In the genomic region with DNA sequence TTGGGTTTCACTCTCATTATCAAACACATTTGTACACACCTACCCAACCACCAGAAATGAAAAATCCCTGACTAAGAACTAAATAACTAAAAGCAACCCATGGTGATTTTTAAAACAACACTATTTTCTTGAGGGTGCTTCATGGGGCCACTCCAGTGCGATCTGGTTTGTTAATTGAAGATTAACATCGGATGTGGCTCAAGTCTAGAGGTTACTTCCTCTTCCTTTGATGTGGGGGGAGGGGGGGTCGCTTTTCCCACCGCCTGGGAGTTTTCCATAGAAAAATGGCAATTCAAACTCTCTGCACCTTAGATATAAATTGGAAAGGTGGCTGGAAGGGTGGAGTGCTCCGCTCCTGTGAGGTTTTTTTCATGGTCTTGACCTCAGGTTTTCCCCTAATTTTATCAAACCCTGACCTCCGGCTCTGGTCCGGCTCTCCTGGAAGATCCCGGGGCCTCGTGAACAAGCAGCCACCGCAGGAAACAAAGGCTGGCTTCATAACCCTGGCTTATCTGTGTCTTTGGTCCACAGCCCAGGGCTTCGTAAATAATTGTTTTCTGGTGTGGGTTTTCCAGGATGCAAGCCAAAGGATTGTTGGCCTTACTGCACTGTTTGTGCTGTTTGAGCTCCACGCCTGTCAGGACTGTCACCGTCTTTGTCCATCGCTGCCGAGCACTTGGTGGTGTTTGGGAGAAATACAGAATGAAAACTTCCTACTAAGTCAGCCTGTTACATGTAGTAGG, we compare ENCODE assay signal across 8 mouse cellular contexts. TPM values are rescaled to one million over a fixed set of nuclear protein-coding genes. Genes with fewer than 3 reads are reported as not detected.
DNase-seq lines count a peak whose midpoint lies in the region; ATAC-seq and TF ChIP-seq lines count a peak whose summit lies in the region.
"Had no signal": no experiment of that assay in that cellular context is flagged by ENCODE, and none has a peak within 500 bp of the region (broad histone marks: within the 10 kb centered on the region; RNA-seq: fewer than 3 reads in every experiment).

No protein-coding gene starts in this region.

- no peak overlapping the region for H3K4me2 ChIP-seq in embryonic facial prominence, embryonic 13.5 days
- H3K4me2 ChIP-seq in hindbrain, embryonic 11.5 days (replicated peaks; ENCODE audit: low read depth, low read length): no peak overlapping the region
- peak overlapping the region; percentile 46 for H3K4me2 ChIP-seq in liver, embryonic 11.5 days
- H3K4me2 ChIP-seq in neural tube, embryonic 15.5 days: no peak overlapping the region

- no peak overlapping the region for H3K4me3 ChIP-seq in ES-Bruce4 (ENCODE audit: low read depth, low read length)
- no peak overlapping the region for H3K4me3 ChIP-seq in embryonic facial prominence, embryonic 13.5 days
- H3K4me3 ChIP-seq in hindbrain, embryonic 11.5 days (ENCODE audit: low read depth, low read length): no peak overlapping the region
- H3K4me3 ChIP-seq in liver, embryonic 11.5 days (ENCODE audit: low read depth, low read length): no peak overlapping the region
- no peak overlapping the region for H3K4me3 ChIP-seq in neural tube, embryonic 15.5 days (replicated peaks)

- TF ChIP-seq EP300 in ES-Bruce4 (IDR thresholded peaks at IDR 0.05; ENCODE audit: insufficient read depth, low read depth, low read length): no peak

- peak; percentile 78 for DNase-seq in MN1 (ENCODE audit: low spot score)
- peak; percentile 44 for DNase-seq in hindbrain, embryonic 11.5 days (ENCODE audit: low spot score)
- peak; percentile 42 for DNase-seq in liver, embryonic 11.5 days (ENCODE audit: low spot score)
- DNase-seq in right cerebral cortex, postnatal 36 days (ENCODE audit: low spot score in 2 of 2): no peak

- no peaks in the 10 kb centered on the region for H3K36me3 ChIP-seq in ES-Bruce4 (ENCODE audit: control insufficient read depth, insufficient read depth, low read length, poor library complexity, severe bottlenecking)
- H3K36me3 ChIP-seq in embryonic facial prominence, embryonic 13.5 days: no peaks in the 10 kb centered on the region
- no peaks in the 10 kb centered on the region for H3K36me3 ChIP-seq in hindbrain, embryonic 11.5 days (ENCODE audit: control insufficient read depth, insufficient read depth, low read length)
- no peaks in the 10 kb centered on the region for H3K36me3 ChIP-seq in liver, embryonic 11.5 days (ENCODE audit: control insufficient read depth, insufficient read depth, low read length)
- H3K36me3 ChIP-seq in neural tube, embryonic 15.5 days: no peaks in the 10 kb centered on the region

- no peak overlapping the region for H3K27ac ChIP-seq in ES-Bruce4 (ENCODE audit: insufficient read depth, low read length)
- 0 out of 2 replicates have a peak overlapping the region, but pooled peaks have one; percentile 48 for H3K27ac ChIP-seq in embryonic facial prominence, embryonic 13.5 days
- peak overlapping the region; percentile 86 for H3K27ac ChIP-seq in hindbrain, embryonic 11.5 days (ENCODE audit: low read depth, low read length)
- no peak overlapping the region; the same call in 1 of the 2 replicates for H3K27ac ChIP-seq in liver, embryonic 11.5 days (ENCODE audit: low read depth, low read length)
- 0 out of 2 replicates have a peak overlapping the region, but pooled peaks have one; percentile 0 for H3K27ac ChIP-seq in neural tube, embryonic 15.5 days (replicated peaks)
- H3K27ac ChIP-seq: macrophage had no signal

- H3K27me3 ChIP-seq in ES-Bruce4 (ENCODE audit: control insufficient read depth, insufficient read depth, low read length, poor library complexity, severe bottlenecking): no peaks in the 10 kb centered on the region
- no peaks in the 10 kb centered on the region for H3K27me3 ChIP-seq in embryonic facial prominence, embryonic 13.5 days
- no peaks in the 10 kb centered on the region for H3K27me3 ChIP-seq in hindbrain, embryonic 11.5 days (ENCODE audit: control insufficient read depth, insufficient read depth, low read length)
- no peaks in the 10 kb centered on the region for H3K27me3 ChIP-seq in liver, embryonic 11.5 days (replicated peaks; ENCODE audit: control insufficient read depth, insufficient read depth, low read length)
- H3K27me3 ChIP-seq in neural tube, embryonic 15.5 days (replicated peaks): no peaks in the 10 kb centered on the region

- ATAC-seq in embryonic facial prominence, embryonic 13.5 days (ENCODE audit: insufficient number of reproducible peaks, insufficient read depth, low FRiP score, low TSS enrichment, low read depth): no peak
- ATAC-seq in hindbrain, embryonic 11.5 days (ENCODE audit: low FRiP score): no peak
- no peak for ATAC-seq in liver, embryonic 11.5 days (replicated peaks; ENCODE audit: low FRiP score)
- no peak for ATAC-seq in neural tube, embryonic 15.5 days (ENCODE audit: low FRiP score)

- WGBS in embryonic facial prominence, embryonic 13.5 days: 18% methylated on average over 15 of the region's 15 CpGs
- 16% methylated on average over 15 of the region's 15 CpGs for WGBS in hindbrain, embryonic 11.5 days
- 19% methylated on average over 15 of the region's 15 CpGs for WGBS in liver, embryonic 11.5 days
- WGBS in neural tube, embryonic 15.5 days: 26% methylated on average over 15 of the region's 15 CpGs

- no peak for TF ChIP-seq POLR2A in ES-Bruce4 (IDR thresholded peaks at IDR 0.05; ENCODE audit: insufficient read depth, low read length)

- no peaks in the 10 kb centered on the region for H3K9me3 ChIP-seq in ES-Bruce4 (replicated peaks; ENCODE audit: control insufficient read depth, insufficient read depth, low read length, poor library complexity, severe bottlenecking)
- no peaks in the 10 kb centered on the region for H3K9me3 ChIP-seq in embryonic facial prominence, embryonic 13.5 days
- H3K9me3 ChIP-seq in hindbrain, embryonic 11.5 days (ENCODE audit: control insufficient read depth, low read length): no peaks in the 10 kb centered on the region
- no peaks in the 10 kb centered on the region for H3K9me3 ChIP-seq in liver, embryonic 11.5 days (ENCODE audit: control insufficient read depth, low read length)
- no peaks in the 10 kb centered on the region for H3K9me3 ChIP-seq in neural tube, embryonic 15.5 days (replicated peaks)

- no peak for TF ChIP-seq CTCF in ES-Bruce4 (IDR thresholded peaks at IDR 0.05; ENCODE audit: low read depth, low read length)

- H3K4me1 ChIP-seq in ES-Bruce4 (ENCODE audit: control insufficient read depth, insufficient read depth, low read length): peaks cover 2% of the 10 kb centered on the region
- H3K4me1 ChIP-seq in embryonic facial prominence, embryonic 13.5 days: peaks cover 57% of the 10 kb centered on the region
- peaks cover 20% of the 10 kb centered on the region for H3K4me1 ChIP-seq in hindbrain, embryonic 11.5 days (replicated peaks; ENCODE audit: control insufficient read depth, insufficient read depth, low read length)
- H3K4me1 ChIP-seq in liver, embryonic 11.5 days (replicated peaks; ENCODE audit: control insufficient read depth, insufficient read depth, low read length): peaks cover 33% of the 10 kb centered on the region
- H3K4me1 ChIP-seq in neural tube, embryonic 15.5 days: peaks cover 21% of the 10 kb centered on the region

- peak overlapping the region; percentile 30; the same call in 1 of the 2 replicates for H3K9ac ChIP-seq in ES-Bruce4 (ENCODE audit: low read depth, poor library complexity, severe bottlenecking)
- H3K9ac ChIP-seq in embryonic facial prominence, embryonic 13.5 days: no peak overlapping the region
- H3K9ac ChIP-seq in hindbrain, embryonic 11.5 days (ENCODE audit: low read depth, low read length): peak overlapping the region; percentile 35
- 0 out of 2 replicates have a peak overlapping the region, but pooled peaks have one; percentile 8 for H3K9ac ChIP-seq in liver, embryonic 11.5 days (ENCODE audit: low read depth, low read length)
- no peak overlapping the region for H3K9ac ChIP-seq in neural tube, embryonic 15.5 days (replicated peaks)

RNA-seq across cellular contexts. Expression of gene Pygo1, which starts 44.2 kb away (rescaled TPM):
- polyA plus RNA-seq in ES-Bruce4 (2011; ENCODE audit: insufficient read depth, insufficient read length, low read depth, missing spikeins): 1.2 and 1.3 TPM in 2 replicates
- 10.6 and 10.8 TPM in 2 replicates for polyA plus RNA-seq in embryonic facial prominence, embryonic 13.5 days (2015; fragmentation: Nextera tagmentation; extraction: Ambion mirVana)
- 11.5 and 12.4 TPM in 2 replicates for polyA plus RNA-seq in hindbrain, embryonic 11.5 days (2014; fragmentation: Nextera tagmentation; extraction: Ambion mirVana)
- 1.7 and 1.8 TPM in 2 replicates for polyA plus RNA-seq in liver, embryonic 11.5 days (2014; fragmentation: Nextera tagmentation; extraction: Ambion mirVana)
- 12.2 and 14.6 TPM in 2 replicates for polyA plus RNA-seq in neural tube, embryonic 15.5 days (2015; fragmentation: Nextera tagmentation; extraction: Ambion mirVana)
- polyA plus RNA-seq: macrophage had no signal

Comparison
In these comparisons a context has a peak if more than half of its experiments do, and no peak if none do; other contexts are left out.
1. H3K27ac ChIP-seq: peak in embryonic facial prominence, embryonic 13.5 days (single experiment), hindbrain, embryonic 11.5 days (single experiment) and neural tube, embryonic 15.5 days (single experiment); none in ES-Bruce4 (single experiment) and liver, embryonic 11.5 days (single experiment).
2. H3K9ac ChIP-seq: peak in ES-Bruce4 (single experiment), hindbrain, embryonic 11.5 days (single experiment) and liver, embryonic 11.5 days (single experiment); none in embryonic facial prominence, embryonic 13.5 days (single experiment) and neural tube, embryonic 15.5 days (single experiment).
3. DNase-seq: peak in MN1 (single experiment), hindbrain, embryonic 11.5 days (single experiment) and liver, embryonic 11.5 days (single experiment); none in right cerebral cortex, postnatal 36 days (0 of 2).